7 mouse cellular contexts compared by ENCODE assay signal in the genomic region with DNA sequence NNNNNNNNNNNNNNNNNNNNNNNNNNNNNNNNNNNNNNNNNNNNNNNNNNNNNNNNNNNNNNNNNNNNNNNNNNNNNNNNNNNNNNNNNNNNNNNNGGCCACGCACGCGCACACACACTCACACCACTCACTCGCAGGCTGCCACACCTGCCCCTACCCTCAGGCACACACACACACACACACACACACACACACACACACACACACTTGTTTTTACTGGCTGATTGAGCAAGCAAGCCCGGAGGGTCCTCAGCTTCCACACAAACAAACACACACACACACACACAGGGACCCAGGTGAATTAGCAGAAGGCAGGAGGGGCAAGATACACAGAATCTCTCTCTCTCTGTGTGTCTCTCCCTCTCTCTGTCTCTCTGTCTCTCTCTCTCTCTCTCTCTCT. TPM values are rescaled to one million over a fixed set of nuclear protein-coding genes. Genes with fewer than 3 reads are reported as not detected.
DNase-seq lines count a peak whose midpoint lies in the region; TF ChIP-seq lines count a peak whose summit lies in the region.
"Not testable (repeated sequence)": the region's sequence is repeated elsewhere in the genome, so short reads cannot be mapped to it uniquely, and the experiment has no call there.
"Had no signal": no experiment of that assay in that cellular context is flagged by ENCODE, and none has a peak within 500 bp of the region (broad histone marks: within the 10 kb centered on the region; RNA-seq: fewer than 3 reads in every experiment).

No protein-coding gene starts in this region.

- TF ChIP-seq CTCF in kidney, adult 2 months (conservative IDR thresholded peaks at IDR 0.05; ENCODE audit: insufficient read depth, insufficient read length, low read depth, low read length); thymus, adult 2 months (IDR thresholded peaks at IDR 0.05; ENCODE audit: borderline replicate concordance, control insufficient read depth, extremely low read depth, insufficient read depth, low read length, poor library complexity): not testable (repeated sequence)

- not testable (repeated sequence) for H3K27me3 ChIP-seq in kidney, adult 2 months (replicated peaks; ENCODE audit: control insufficient read depth, insufficient read depth, low read length); thymus, adult 2 months (ENCODE audit: control insufficient read depth, insufficient read depth, low read length)

- TF ChIP-seq POLR2A in kidney, adult 2 months (IDR thresholded peaks at IDR 0.05; ENCODE audit: low read depth, low read length); thymus, adult 2 months (IDR thresholded peaks at IDR 0.05; ENCODE audit: control insufficient read depth, extremely low read depth, insufficient read depth, low read length, poor library complexity): not testable (repeated sequence)

- H3K36me3 ChIP-seq in kidney, adult 2 months (ENCODE audit: control insufficient read depth, insufficient read depth, low read length); thymus, adult 2 months (ENCODE audit: control insufficient read depth, insufficient read depth, low read length): not testable (repeated sequence)

- H3K27ac ChIP-seq in kidney, adult 2 months (ENCODE audit: insufficient read depth, low read depth, low read length); thymus, adult 2 months (ENCODE audit: control insufficient read depth, insufficient read depth, low read length): not testable (repeated sequence)

- H3K4me1 ChIP-seq in kidney, adult 2 months (ENCODE audit: control insufficient read depth, insufficient read depth, low read length); thymus, adult 2 months (replicated peaks; ENCODE audit: control insufficient read depth, insufficient read depth, low read length): not testable (repeated sequence)

- WGBS in kidney, adult 2 months, result 57% methylated on average over 3 of the region's 5 CpGs
- 69% methylated on average over 3 of the region's 5 CpGs for WGBS in thymus, adult 2 months

- H3K4me3 ChIP-seq in kidney, adult 2 months (ENCODE audit: insufficient read depth, low read depth, low read length); thymus, adult 2 months (ENCODE audit: control insufficient read depth, insufficient read depth, low read length): not testable (repeated sequence)

- DNase-seq in B cell, adult 2 months, result peak; percentile 15 to 23
- DNase-seq in heart, adult 18-20 months, result peak; percentile 0 to 6
- peak; percentile 0 for DNase-seq in kidney, adult 2 months
- DNase-seq in ovary, postnatal 36 days (ENCODE audit: low spot score), result peak; percentile 2
- DNase-seq in thymus, adult 2 months, result peak; percentile 1
- DNase-seq in urinary bladder, adult 2 months (ENCODE audit: low spot score), result peak; percentile 6

RNA-seq across cellular contexts. Expression of gene Rhou, which starts 41.1 kb away (rescaled TPM):
- total RNA-seq in heart, adult 18-20 months (2021), result 1 to 10 TPM; 6.3 to 8.9 TPM
- polyA plus RNA-seq in kidney, adult 2 months (2012; rRNA removed), result 3.4 and 4.6 TPM in 2 replicates
- 3.1 and 3.5 TPM in 2 replicates for polyA plus RNA-seq in thymus, adult 2 months (2012; rRNA removed)
- 20.1 and 21.4 TPM in 2 replicates for polyA plus RNA-seq in urinary bladder, adult 2 months (2012; rRNA removed)
- polyA plus RNA-seq: G1E had no signal
